Mouse (Mus musculus) erythroblast, embryonic 14.5 days (primary cell): ENCODE data around the gene Ndel1. TPM values are rescaled to one million over a fixed set of nuclear protein-coding genes. Genes with fewer than 3 reads are reported as not detected.

Source experiments
- H3K27me3 ChIP-seq: 2 replicates; pipeline ENCODE4 v1.6.1; 2012; ENCODE audit warnings: inconsistent platforms; ENCODE audit not compliant: control insufficient read depth
- H3K36me3 ChIP-seq: 2 replicates; pipeline ENCODE4 v1.6.1; 2012; ENCODE audit warnings: mild to moderate bottlenecking, inconsistent platforms; ENCODE audit not compliant: control insufficient read depth
- H3K4me1 ChIP-seq: 2 replicates; pipeline ENCODE4 v1.6.1; 2012; ENCODE audit warnings: inconsistent platforms; ENCODE audit not compliant: control insufficient read depth
- H3K4me3 ChIP-seq: replicated peaks from 2 replicates; pipeline ENCODE3; 2012; ENCODE audit warnings: moderate library complexity, mild to moderate bottlenecking, inconsistent platforms
- H3K9me3 ChIP-seq: 2 replicates; pipeline ENCODE4 v1.6.1; 2012; ENCODE audit warnings: low read length, inconsistent platforms, mixed read lengths; ENCODE audit not compliant: control insufficient read depth
- GATA1 ChIP-seq: IDR thresholded peaks from 2 replicates; pipeline ENCODE4 v1.6.1; 2012; ENCODE audit warnings: low read length, inconsistent platforms, mixed read lengths
- TAL1 ChIP-seq: IDR thresholded peaks from 3 replicates; pipeline ENCODE4 v1.6.1; 2012; ENCODE audit warnings: low read length, inconsistent platforms, mixed read lengths
- polyA plus RNA-seq: library from polyadenylated mRNA; stranded (reverse); fragments of >175 nt; gene quantifications from 2 replicates; pipeline ENCODE4 v1.2.3, GENCODE M21; 2012

The Ndel1 gene
- polyA plus RNA-seq, 1 experiment = 6.6 TPM

GRCm38 (mm10) chr11:68776147-68776655, 95.5 kb downstream of the Ndel1 start:
- Histone ChIP-seq H3K9me3 (no peaks in the 10 kb centered on the region), H3K27me3 (no peaks in the 10 kb centered on the region), H3K4me3 (no peak overlapping the region), H3K4me1 (no peaks in the 10 kb centered on the region), H3K36me3 (peaks cover 89% of the 10 kb centered on the region)
- TF ChIP-seq GATA1 (no peak), TAL1 (no peak)

Other genes with a start within 250 kb of the Ndel1 start
- gene Myh10, start 180.3 kb downstream of the Ndel1 start, polyA plus RNA-seq = 7.7 and 9.5 TPM in 2 replicates
- 0.01 TPM in 1 of 2 replicates, not detected in the other for gene Rnf222, start 16.7 kb upstream of the Ndel1 start, polyA plus RNA-seq
- gene Rpl26, start 29.7 kb upstream of the Ndel1 start, polyA plus RNA-seq = 7.0 and 11.1 TPM in 2 replicates
- not detected in 2 replicates for gene Odf4, start 55.2 kb upstream of the Ndel1 start, polyA plus RNA-seq
- gene Arhgef15, start 85.6 kb upstream of the Ndel1 start, polyA plus RNA-seq = not detected in 2 replicates
- gene Slc25a35, start 96.3 kb upstream of the Ndel1 start, polyA plus RNA-seq = not detected in 2 replicates
- gene Rangrf, start 103.3 kb upstream of the Ndel1 start, polyA plus RNA-seq = 0.13 and 0.15 TPM in 2 replicates
- gene Pfas, start 136.6 kb upstream of the Ndel1 start, polyA plus RNA-seq = 0.78 and 0.81 TPM in 2 replicates
- gene Ctc1, start 144.1 kb upstream of the Ndel1 start, polyA plus RNA-seq = 13.5 and 27.1 TPM in 2 replicates
- 20.3 and 26.6 TPM in 2 replicates for gene Aurkb, start 173.8 kb upstream of the Ndel1 start, polyA plus RNA-seq
- gene Borcs6, start 187.9 kb upstream of the Ndel1 start, polyA plus RNA-seq = 2.0 and 2.4 TPM in 2 replicates
- 10.0 and 12.3 TPM in 2 replicates for gene Tmem107, start 198.9 kb upstream of the Ndel1 start, polyA plus RNA-seq
- gene Vamp2, start 216.6 kb upstream of the Ndel1 start, polyA plus RNA-seq = 7.9 and 9.1 TPM in 2 replicates
- gene Per1, start 223.4 kb upstream of the Ndel1 start, polyA plus RNA-seq = 1.4 and 1.5 TPM in 2 replicates
- 0.05 TPM in 1 of 2 replicates, not detected in the other for gene Hes7, start 248.5 kb upstream of the Ndel1 start, polyA plus RNA-seq